Mouse (Mus musculus): ENCODE measurements around the gene Padi3. TPM values are rescaled to one million over a fixed set of nuclear protein-coding genes. Genes with fewer than 3 reads are reported as not detected.
A peak's percentile ranks its signal among the peaks of the same experiment; 100 is the strongest.

Padi3 gene
- total RNA-seq, 2 experiments from 2014 or later = 0.07 to 0.17 TPM

DNA sequence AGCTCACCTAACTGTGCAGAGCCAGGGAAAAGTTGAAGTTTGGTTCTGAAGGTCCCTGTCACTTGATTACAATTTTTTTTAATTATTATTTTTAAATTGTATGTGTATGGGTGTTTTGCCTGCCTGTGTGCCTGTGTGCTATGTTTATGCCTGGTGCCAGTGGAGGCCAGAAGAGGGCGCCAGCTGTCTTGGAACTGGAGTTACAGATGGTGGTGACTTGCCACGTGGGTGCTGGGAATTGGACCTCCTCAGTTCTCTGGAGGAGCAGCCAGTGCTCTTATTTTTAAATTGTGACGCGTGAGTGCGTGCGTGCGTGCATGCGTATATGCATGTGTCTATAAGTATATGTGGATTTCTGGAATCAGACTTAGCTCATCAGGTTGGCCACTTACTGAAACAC, 7.0 kb upstream of the Padi3 start:
- intact Hi-C loops (cut with DNase I) = no loop called here
- no peak for DNase-seq

DNA sequence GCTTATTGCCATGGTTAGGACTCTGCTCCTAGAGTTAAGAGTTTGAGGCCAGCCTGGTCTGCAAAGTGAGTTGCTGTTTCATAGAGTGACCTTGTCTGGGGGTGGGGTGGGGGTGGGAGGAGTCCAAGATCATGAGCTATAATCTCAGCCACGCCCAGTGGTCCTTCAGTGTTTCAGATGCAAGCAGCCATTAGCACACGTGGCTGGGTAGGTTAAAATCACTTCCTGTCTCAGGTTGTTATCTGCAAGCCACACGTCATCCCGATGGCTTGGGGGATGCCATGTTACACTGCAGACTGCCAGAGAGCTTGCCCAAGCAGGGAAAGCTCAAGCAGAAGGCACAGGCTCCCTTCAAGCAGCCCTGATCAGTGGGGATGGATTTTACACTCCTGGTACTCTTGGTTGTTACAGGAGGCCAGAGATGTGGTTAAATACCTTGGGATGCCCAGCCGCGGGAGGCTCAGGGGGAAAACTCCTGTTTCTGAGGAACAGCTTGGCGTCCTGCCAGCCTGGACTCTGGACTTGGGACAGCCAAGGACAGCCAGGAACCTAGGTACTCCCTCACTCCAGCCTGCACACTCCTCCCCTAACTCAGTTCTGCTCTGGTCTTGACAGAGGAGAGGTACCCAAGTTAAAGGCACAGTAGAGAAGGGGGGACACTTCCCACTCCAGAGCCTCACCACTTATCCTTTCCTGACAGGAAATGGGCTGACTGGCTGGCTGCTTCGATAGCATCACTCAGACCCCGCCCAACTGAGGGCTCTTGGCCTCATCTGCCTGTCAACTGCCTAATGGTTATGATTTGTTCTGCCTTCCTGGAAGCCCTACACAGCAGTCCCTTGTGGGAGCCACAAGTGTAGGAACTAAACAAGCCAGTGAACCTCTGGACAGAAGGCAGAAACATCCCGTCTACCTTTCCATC, 5.8 kb upstream of the Padi3 start:
- peak; percentile 15 to 31 for DNase-seq
- intact Hi-C loops (cut with DNase I) = no loop called here

DNA sequence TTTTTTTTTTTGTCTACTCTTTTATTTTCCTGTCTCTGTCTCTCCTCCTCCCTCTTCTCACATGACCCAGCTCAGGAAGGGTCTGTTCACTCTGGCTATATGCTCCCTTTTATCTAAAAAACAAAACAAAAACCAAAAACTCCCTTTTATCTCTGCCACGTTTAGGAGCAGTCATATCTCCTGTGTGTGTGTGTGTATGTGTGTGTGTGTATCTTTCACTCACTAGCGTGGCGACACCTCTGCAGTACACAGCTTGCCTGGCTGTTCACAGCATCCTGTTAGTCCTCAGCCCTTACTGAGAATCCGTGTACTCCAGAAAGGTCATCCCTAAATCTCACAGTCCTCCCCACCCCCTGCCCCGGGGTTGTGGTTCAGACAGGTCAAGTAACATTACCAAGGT, 5.0 kb upstream of the Padi3 start:
- intact Hi-C loops (cut with DNase I) = no loop called here
- no peak for DNase-seq

DNA sequence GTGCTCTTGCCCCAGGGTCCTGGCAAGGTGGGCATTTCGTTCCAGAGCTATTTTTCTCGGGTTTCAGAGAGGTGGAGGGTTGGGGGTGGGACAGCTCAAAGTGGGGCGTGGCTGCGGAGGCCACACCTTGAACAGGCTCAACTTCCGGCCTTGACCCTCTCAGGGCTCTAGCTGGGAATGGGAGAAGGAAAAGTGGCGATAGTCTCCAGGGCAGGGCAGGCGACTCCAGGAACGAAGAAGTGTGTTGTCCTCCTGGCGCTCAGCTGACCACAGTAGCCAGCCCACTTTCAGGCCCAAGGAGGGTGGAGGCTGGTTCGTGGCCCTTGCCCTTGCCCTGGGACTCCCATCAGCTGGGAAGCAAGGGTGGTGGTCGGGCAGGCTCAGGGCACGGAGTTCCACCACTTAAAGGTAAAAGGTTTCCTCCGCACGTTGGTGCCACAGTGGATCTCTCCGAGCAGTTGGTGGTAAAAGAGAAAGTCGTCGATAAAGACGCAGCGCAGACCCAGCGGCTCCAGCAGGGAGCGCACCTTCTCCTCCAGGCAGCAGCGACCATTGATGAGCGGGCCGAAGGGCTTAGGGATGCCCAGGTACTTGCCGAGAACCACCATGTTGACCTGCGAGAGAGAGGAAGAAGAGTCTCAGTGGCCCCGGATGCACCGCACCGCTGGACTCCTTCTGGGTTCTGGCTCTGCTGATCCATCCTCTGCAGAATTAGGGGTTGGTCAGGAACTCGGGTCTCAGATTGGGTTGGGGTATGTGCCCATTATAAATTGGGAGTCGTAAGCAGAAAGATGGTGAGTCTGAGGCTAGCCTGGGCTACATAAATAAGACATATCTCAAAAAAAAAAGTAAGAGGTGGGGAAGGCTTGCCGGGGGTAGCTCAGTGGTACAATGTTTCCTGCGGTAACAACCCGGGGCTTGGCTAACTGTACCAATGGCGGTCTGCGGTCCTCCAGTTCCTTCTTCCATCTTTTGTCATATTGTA, 4.1 kb upstream of the Padi3 start:
- peak; percentile 26 to 45 for DNase-seq

DNA sequence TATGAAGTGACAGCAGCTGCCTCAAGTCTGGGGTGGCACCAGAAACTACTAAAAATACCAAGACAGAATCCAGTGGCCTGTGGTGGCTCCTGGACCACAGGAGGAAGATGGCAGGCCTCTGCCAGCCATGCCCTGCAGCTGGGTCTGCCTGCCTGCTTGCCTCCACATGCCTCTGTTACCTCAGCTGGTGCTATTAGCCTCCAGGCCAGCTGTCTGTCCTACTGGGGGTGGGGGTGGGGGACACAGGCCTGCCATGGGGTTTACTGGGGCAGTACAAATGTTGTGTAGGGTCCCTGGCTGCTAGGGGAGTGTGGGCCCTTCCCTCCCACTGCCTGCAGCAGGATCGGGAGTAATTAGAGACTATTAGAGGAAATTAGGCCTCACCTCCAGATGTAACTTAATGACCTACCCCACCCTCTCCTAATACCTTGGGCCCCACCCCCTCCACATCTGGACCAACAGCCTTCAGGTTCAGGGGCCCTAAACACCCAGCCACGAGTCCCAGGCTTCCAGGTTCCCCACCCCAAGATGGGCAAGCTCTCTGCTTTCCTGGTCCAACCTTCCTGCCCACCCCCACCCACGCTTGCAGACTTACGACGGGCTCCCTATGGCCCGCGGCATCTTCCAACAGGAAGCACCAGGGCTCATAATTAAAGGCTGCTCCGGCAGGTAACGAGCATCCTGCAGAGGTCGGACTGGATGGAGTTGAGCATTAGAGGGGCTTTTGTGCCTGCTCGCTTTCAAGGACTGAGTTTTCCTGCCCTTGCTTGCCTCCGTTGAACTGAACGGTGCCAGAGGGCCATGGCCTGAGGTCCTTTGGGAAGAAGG, 3.1 kb upstream of the Padi3 start:
- intact Hi-C loops (cut with DNase I) = loop anchor here (5.0 kb wide), 1 partner anchor 144 kb away; no protein-coding TSS in a partner anchor
- DNase-seq = no peak

More for the DNA sequence above, 4.1 kb upstream of the Padi3 start:
- intact Hi-C loops (cut with DNase I) = loop anchor here (5.0 kb wide), 1 partner anchor 143 kb away; no protein-coding TSS in a partner anchor

DNA sequence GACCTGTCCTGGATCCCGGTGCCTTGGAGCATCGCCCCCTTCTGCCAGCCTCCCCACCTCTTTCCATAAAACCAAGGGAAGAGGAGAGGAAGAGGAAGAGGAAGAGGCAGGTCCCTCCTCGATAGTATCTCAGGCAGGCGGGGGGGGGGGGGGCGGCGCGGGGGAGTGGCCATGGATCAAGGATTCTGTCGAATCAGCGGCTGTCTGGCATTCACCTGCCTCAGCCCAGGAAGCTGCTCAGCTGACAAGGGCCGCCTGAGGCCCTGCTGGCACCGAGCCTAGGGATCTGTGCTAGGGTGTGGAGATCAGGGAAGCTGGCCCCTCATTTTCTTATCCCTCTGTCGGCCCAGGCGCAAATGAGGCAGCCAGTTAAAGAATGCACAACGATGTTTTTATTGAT, 2.2 kb upstream of the Padi3 start:
- DNase-seq = peak; percentile 23 to 43
- intact Hi-C loops (cut with DNase I) = loop anchor here (5.0 kb wide), 1 partner anchor 145 kb away; no protein-coding TSS in a partner anchor

DNA sequence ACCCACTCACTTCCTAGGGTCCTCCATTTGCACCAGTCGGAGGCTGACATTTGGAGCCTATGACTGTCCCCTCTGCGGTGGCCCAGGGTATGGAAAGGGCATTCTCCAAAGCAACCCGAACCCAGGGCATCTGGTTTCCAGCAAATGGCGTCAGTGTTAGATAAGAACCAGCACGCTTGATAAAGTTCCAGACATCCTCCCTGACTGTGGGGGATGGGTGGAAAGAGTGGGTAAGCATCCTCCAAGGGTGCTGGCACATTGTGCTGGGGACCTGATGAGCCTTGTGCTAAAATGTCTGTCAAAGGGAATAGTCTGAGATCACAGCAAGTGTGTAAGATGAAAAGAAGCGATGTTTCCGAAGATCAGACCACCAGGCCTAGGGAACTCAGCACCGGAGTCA, 1.7 kb upstream of the Padi3 start:
- no peak for DNase-seq
- intact Hi-C loops (cut with DNase I) = loop anchor here (5.0 kb wide), 1 partner anchor 145 kb away; no protein-coding TSS in a partner anchor

DNA sequence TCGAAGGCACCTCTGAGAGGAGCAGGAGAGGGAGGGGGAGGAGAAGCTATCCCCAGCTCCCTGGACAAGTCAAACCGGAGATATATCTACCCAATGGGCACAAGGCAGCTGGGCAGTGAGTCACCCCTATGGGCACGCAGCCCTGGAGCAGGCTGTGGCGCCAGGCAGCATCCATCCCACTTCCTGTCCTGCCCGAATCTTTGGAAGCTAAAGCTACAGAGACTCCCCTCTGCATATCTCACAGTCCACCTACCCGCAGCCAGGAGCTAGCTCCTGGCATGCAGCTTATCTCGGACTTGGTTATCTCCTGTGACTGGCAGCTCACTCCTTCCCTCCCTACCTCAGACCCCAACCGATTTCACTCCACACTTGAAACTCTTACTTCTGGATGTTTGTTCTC, 1.3 kb downstream of the Padi3 start:
- intact Hi-C loops (cut with DNase I) = no loop called here
- DNase-seq = peak; percentile 7 to 24

DNA sequence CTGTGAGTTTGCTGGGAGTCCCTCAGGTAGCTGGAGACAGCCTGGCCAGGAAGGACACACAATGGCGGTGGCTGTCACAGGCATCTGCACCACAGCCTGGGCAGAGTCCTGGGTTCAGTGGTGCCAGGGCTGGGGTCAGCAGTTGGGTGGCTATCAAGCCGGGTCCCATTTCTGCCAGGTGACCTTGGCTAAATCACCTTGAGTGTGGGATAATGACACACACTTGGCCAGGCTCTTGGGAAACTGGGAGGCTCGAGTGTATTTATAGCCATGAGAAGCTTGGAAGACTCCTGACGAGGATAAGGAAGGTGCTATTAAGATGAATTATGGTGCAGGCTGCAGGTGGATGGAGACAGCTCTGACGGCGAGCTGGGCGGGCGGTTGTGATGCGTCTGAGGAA, 5.8 kb downstream of the Padi3 start:
- intact Hi-C loops (cut with DNase I) = no loop called here
- no peak for DNase-seq

DNA sequence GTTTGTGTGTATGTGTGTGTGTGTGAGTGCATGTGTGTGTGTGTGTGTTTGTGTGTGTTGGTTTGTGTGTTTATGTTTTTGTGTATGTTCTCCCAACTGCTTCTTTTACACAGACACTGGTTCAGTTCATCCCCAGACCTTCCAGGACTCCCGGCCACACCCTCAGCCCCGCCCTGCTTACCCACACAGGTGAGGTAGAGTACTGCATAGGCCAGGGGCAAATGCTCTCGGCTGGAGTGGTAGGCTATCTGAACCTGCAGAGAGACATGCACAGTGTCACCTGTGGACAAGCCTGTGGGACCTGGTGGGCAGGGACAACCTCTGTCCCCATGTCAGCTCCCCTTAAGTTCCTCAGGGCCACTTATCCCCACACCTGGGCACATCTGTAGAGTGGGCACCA, 9.1 kb downstream of the Padi3 start:
- DNase-seq = no peak
- intact Hi-C loops (cut with DNase I) = no loop called here

DNA sequence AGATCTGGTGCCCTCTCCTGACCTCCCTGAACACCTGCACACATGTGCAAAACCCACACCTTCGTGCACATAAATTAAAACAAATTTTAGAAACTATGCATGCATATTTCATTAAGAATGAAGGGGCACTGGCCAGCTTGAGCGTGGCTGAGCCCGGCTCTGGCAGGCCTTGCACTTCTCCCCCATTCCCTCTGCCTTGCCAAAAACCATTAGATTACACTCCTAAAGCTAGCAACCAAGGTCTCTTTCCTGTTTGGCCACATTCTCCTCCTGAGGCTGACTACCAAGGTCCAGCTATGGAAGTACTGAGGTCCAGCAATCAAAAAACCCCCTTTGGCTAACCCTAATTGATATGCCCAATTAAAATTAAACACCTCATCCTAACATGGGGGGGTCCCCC, 13.7 kb downstream of the Padi3 start:
- intact Hi-C loops (cut with DNase I) = no loop called here

DNA sequence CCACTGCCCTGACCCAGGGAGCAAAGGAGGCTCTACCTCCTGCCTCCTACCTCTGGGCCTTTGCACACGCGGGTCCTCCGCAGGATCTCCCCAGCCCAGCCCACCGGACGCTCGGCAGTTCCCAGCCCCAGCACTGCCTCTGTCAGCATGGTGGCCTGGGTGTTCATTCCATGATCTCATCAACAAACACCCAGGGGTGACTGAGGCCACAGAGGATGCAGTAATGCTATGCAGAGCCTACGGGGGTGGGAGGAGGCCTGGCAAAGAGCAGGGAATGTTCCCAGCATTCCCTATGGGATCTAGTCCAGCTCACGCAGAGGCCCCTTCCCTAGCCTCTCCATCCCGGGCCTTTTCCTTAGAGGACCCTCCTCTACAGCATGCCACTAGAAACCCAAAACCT, 15.8 kb downstream of the Padi3 start:
- intact Hi-C loops (cut with DNase I) = no loop called here
- no peak for DNase-seq

More for the DNA sequence above, 13.7 kb downstream of the Padi3 start:
- DNase-seq = no peak

DNA sequence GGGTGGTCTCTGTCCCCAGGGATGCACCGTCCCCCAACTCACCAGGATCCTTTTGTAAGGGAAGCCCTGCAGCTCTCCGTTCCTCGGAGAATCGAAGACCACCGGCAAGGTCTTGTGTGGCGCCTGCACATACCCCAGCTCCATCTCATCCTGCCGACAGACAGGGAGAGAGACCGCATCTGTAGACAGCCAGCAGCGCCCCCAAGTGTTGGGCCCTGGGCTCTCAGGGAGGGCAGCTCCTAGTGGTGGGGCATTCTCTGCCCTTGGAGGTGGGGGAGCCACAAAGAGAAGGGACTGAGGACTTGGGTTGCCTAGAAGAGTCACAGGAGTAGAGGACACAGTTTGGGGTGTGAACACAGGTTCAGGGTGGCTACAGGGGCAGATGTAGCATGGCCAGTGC, 16.7 kb downstream of the Padi3 start:
- intact Hi-C loops (cut with DNase I) = no loop called here

DNA sequence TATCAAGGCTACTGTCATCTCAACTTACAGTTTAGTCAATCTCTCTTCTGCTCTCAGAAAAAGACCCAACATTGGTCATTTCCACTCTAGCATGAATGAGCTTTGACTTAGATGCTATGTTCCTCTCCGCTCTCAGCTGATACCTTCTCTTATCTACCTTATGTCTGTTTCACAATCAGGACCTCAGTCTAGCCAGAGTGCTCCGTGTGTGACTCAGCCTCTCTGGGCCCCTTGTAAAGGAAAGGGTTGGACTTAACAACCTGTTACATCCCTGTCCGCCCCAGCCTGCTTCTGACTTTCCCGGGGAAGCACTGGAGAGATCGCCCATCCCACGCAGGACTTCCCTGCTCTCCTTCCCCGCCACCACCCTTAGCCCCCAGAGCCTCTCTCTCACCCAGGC, 17.9 kb downstream of the Padi3 start:
- no peak for DNase-seq
- intact Hi-C loops (cut with DNase I) = no loop called here

More for the DNA sequence above, 16.7 kb downstream of the Padi3 start:
- DNase-seq = no peak

DNA sequence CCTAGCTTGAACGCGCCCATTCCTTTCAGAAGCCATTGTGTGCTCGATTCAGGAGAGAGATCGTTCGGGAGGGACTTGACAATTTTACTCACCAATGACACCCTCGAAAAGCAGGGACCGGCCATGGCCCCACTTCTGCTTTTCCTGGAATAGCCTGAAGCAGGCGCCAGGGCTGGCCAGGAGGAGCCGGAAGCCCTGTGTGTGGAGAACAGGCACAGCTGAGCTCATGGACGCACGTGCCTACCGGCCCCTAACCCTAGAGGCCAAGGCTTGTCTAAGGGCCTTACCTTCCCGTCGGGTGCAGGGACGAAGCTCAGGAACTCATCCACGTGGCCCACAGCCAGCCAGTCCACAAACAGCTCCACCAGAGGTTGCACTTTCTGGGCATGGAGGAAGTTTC, 19.4 kb downstream of the Padi3 start:
- DNase-seq = no peak
- intact Hi-C loops (cut with DNase I) = no loop called here

DNA sequence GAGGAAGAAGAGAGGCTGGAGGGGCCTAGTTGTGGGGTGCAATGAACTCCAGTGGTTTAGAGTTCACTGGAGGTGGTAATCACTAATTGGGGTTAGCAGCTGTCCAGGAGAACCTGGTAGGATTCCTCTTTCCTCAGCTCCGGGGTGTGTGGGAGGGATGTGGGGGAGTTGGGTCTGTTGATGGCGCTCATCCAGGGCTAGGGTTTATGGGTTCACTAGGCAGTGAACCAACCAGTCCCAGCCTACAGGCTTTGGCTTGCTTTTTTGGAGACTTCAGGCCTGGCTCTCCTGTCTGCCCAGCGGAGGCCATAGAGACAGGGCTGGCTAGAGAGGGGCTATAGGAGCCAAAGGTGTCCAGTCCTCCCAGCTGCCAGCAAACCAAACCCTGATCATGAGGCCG, 20.5 kb downstream of the Padi3 start:
- intact Hi-C loops (cut with DNase I) = loop anchor here (1.0 to 5.0 kb wide), 3 partner anchors 112 to 242 kb away; no protein-coding TSS in a partner anchor
- no peak for DNase-seq

DNA sequence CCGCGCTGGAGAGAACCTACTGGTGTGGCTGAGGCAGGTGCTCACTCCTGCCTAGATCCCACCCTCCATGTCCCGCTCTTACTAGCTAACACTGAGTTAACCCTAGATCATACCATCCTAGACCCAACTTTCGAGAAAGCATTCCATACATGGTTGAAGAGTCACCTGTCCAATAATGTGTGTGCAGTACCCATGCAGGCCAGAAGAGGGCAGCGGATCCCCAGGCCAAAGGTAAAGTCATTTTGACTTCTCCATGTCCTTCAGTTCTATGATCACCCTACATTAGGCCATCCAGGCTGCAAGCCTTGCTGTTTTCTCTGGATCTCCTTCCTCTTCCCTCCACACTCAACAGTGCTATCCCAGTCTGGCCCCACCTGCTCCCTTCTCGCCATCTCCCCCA, 21.5 kb downstream of the Padi3 start:
- peak; percentile 70 to 84 for DNase-seq
- intact Hi-C loops (cut with DNase I) = loop anchor here (1.0 to 5.0 kb wide), 2 partner anchors 113 to 243 kb away; no protein-coding TSS in a partner anchor

DNA sequence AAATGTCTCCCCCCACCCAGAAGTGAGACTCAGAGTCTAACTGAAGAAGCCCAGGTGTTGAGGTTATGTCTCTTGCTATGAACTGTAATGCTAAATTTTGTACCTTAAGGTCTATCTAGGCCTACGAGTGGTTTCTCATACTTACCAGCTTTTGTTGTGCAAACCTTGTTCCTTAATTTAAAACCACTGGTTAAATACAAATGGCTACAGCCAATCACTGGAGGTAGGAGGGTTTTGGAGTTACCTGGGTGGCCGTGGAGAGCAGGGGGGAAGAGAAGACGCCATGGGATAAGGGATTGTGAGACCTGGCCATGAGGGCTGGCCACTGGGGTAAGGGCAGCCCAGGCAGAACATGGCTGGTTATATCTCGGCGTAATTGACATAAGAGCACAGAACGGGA, 22.2 kb downstream of the Padi3 start:
- intact Hi-C loops (cut with DNase I) = loop anchor here (5.0 kb wide), 1 partner anchor 244 kb away; no protein-coding TSS in a partner anchor
- DNase-seq = no peak

DNA sequence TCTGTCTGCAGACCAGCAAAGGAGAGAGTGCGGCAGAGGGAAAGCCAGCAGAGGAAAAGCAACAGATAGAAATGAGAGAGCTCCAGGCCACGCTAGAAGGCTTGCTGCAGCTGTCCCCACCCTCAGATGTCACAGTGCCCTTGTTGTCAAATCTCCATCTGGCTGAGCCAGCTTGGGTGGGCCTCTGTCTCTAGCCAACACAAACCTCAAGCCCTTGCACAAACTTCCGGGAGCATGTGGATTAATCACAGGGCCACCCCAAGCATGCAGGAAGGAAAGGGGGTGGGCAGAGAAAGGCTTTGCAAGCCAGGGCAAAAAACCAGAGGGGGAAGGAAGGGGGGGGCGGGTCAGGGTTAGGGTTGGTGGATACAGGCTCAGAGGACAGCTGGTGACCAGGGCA, 23.0 kb downstream of the Padi3 start:
- peak; percentile 36 to 53 for DNase-seq
- intact Hi-C loops (cut with DNase I) = loop anchor here (5.0 kb wide), 1 partner anchor 245 kb away; no protein-coding TSS in a partner anchor

DNA sequence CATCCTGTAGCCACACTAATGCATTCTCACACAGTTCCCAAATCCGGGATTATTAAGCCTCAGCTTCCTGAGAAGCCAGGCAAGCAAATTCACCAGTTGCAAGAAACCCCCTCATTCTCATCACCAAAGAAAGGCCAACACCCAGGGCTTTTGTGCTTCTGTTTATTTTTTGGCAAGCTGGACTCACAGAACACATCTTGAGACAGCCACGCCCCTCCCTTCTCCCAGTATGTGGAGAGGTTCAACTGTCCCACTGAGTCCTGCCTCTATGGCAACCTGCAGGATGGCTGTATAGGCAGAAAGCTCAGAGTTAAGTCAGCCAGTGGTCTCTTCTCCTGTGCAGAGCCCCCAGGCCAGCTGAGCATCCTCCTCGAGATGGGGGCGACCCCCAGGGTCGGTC, 25.2 kb downstream of the Padi3 start:
- DNase-seq = no peak
- intact Hi-C loops (cut with DNase I) = loop anchor here (5.0 kb wide), 1 partner anchor 247 kb away; no protein-coding TSS in a partner anchor
